Mouse (Mus musculus): ENCODE measurements around the gene Gm13693.
"Not testable (repeated sequence)": the region's sequence is repeated elsewhere in the genome, so short reads cannot be mapped to it uniquely, and the experiment has no call there.

The Gm13693 gene

GRCm38 (mm10) chr2:83961203-83961602 lies at the start of gene Gm13693:
Gm13693 (plus strand) TSS chr2:83961503.
- DNase-seq: not testable (repeated sequence)

GRCm38 (mm10) chr2:83929478-83930088 lies 31.7 kb upstream of the Gm13693 start:
- no peak for DNase-seq

GRCm38 (mm10) chr2:83940931-83941361 lies 20.4 kb upstream of the Gm13693 start, which contains the start of gene Zswim2:
Zswim2 (minus strand) TSS chr2:83941228.
- peak; percentile 49 for DNase-seq

GRCm38 (mm10) chr2:83941378-83941777 lies 19.9 kb upstream of the Gm13693 start:
- no peak for DNase-seq

GRCm38 (mm10) chr2:83941792-83942191 lies 19.5 kb upstream of the Gm13693 start:
- no peak for DNase-seq

- DNase-seq: not testable (repeated sequence)
Measured at GRCm38 (mm10) chr2:83955393-83955792, 5.9 kb upstream of the Gm13693 start, which contains the start of gene Gm13698. Gm13698 (plus strand) TSS chr2:83955693.

- DNase-seq: not testable (repeated sequence)
Measured at GRCm38 (mm10) chr2:83967013-83967412, 5.7 kb downstream of the Gm13693 start, which contains the start of gene Gm13695. Gm13695 (plus strand) TSS chr2:83967313.

GRCm38 (mm10) chr2:83972823-83973222 lies 11.5 kb downstream of the Gm13693 start, which contains the start of gene Gm13696:
Gm13696 (plus strand) TSS chr2:83973123.
- DNase-seq: not testable (repeated sequence)

GRCm38 (mm10) chr2:83978633-83979032 lies 17.3 kb downstream of the Gm13693 start, which contains the start of gene Gm13694:
Gm13694 (plus strand) TSS chr2:83978933.
- not testable (repeated sequence) for DNase-seq

- DNase-seq: not testable (repeated sequence)
Measured at GRCm38 (mm10) chr2:83984443-83984842, 23.1 kb downstream of the Gm13693 start, which contains the start of gene Gm13697. Gm13697 (plus strand) TSS chr2:83984743.

GRCm38 (mm10) chr2:83990253-83990652 lies 28.9 kb downstream of the Gm13693 start, which contains the start of gene Gm13691:
Gm13691 (plus strand) TSS chr2:83990553.
- not testable (repeated sequence) for DNase-seq

- not testable (repeated sequence) for DNase-seq
Measured at GRCm38 (mm10) chr2:83993639-83994255, 32.4 kb downstream of the Gm13693 start.

GRCm38 (mm10) chr2:83994526-83994925 lies 33.2 kb downstream of the Gm13693 start:
- not testable (repeated sequence) for DNase-seq

- DNase-seq: no peak
Measured at GRCm38 (mm10) chr2:84008913-84009312, 47.6 kb downstream of the Gm13693 start.

GRCm38 (mm10) chr2:84009818-84010217 lies 48.5 kb downstream of the Gm13693 start:
- no peak for DNase-seq
